Mouse (Mus musculus): Measurements from ENCODE around the gene Acot11. TPM values are rescaled to one million over a fixed set of nuclear protein-coding genes. Genes with fewer than 3 reads are reported as not detected.
A peak's percentile ranks its signal among the peaks of the same experiment; 100 is the strongest.

Gene Acot11
- total and polyA plus RNA-seq, 2 experiments from 2014 or later = 1.8 to 7.0 TPM

DNA sequence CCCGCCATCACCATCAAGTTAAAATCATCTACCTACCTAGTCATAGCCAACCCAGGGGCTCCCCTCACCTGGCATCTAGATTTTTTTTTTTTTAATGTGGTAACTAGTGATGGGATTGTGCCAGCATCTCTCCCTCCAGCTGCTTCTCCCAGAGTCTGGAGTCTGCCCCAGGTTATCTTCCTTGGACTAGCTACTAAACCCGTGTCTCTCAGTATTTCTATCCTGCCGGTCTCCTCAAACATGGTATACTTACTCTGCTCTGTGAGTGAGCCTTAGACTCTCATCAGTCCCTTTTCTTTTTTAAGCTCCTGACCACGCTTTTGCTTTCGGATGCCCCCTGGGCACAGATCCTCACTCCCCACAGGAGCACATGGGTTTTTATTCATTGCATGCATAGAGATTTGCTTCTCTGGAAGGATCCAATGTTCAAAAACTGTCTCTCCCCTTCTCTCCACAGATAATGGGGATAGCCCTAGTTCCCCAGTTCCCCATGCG is 35.9 kb upstream of the Acot11 start:
- no peaks in the 10 kb centered on the region for H3K36me3 ChIP-seq (ENCODE audit: insufficient read depth, low read length)
- peaks cover 18% of the 10 kb centered on the region for H3K4me1 ChIP-seq (ENCODE audit: insufficient read depth, low read length)
- no peaks in the 10 kb centered on the region for H3K9me3 ChIP-seq (ENCODE audit: low read length)
- H3K9ac ChIP-seq (replicated peaks; ENCODE audit: low read length, poor library complexity, severe bottlenecking) = peak overlapping the region; percentile 57
- DNase-seq (ENCODE audit: low spot score) = no peak
- peak overlapping the region; percentile 100 for H3K4me2 ChIP-seq (ENCODE audit: low read depth, low read length, poor library complexity, severe bottlenecking)
- peak overlapping the region; percentile 93 for H3K27ac ChIP-seq (ENCODE audit: low read depth, low read length)
- no peak for TF ChIP-seq CTCF (IDR thresholded peaks at IDR 0.05)
- H3K27me3 ChIP-seq (ENCODE audit: insufficient read depth, low read length) = no peaks in the 10 kb centered on the region
- peak overlapping the region; percentile 52 for H3K4me3 ChIP-seq (ENCODE audit: low read depth, low read length)
- 6% methylated on average over 6 of the region's 6 CpGs for WGBS
- no peak for ATAC-seq (ENCODE audit: low FRiP score)

- Histone ChIP-seq H3K4me1 (ENCODE audit: insufficient read depth, low read length) (peaks cover 18% of the 10 kb centered on the region), H3K36me3 (ENCODE audit: insufficient read depth, low read length) (no peaks in the 10 kb centered on the region), H3K9ac (replicated peaks; ENCODE audit: low read length, poor library complexity, severe bottlenecking) (peak overlapping the region; percentile 91), H3K27ac (ENCODE audit: low read depth, low read length) (peak overlapping the region; percentile 93), H3K27me3 (ENCODE audit: insufficient read depth, low read length) (no peaks in the 10 kb centered on the region), H3K4me3 (ENCODE audit: low read depth, low read length) (peak overlapping the region; percentile 52), H3K9me3 (ENCODE audit: low read length) (no peaks in the 10 kb centered on the region), H3K4me2 (ENCODE audit: low read depth, low read length, poor library complexity, severe bottlenecking) (peak overlapping the region; percentile 100)
- peak; percentile 39 for TF ChIP-seq CTCF (IDR thresholded peaks at IDR 0.05)
- peak; percentile 94 for DNase-seq (ENCODE audit: low spot score)
- ATAC-seq (ENCODE audit: low FRiP score) = peak; percentile 66
- under 1% methylated on average over 29 of the region's 51 CpGs for WGBS
Observed at GRCm38 (mm10) chr4:106839964-106840611, 35.3 kb upstream of the Acot11 start.

- Histone ChIP-seq H3K36me3 (ENCODE audit: insufficient read depth, low read length) (no peaks in the 10 kb centered on the region), H3K4me1 (ENCODE audit: insufficient read depth, low read length) (peaks cover 18% of the 10 kb centered on the region), H3K27ac (ENCODE audit: low read depth, low read length) (peak overlapping the region; percentile 93), H3K9me3 (ENCODE audit: low read length) (no peaks in the 10 kb centered on the region), H3K9ac (replicated peaks; ENCODE audit: low read length, poor library complexity, severe bottlenecking) (peak overlapping the region; percentile 91), H3K27me3 (ENCODE audit: insufficient read depth, low read length) (no peaks in the 10 kb centered on the region), H3K4me2 (ENCODE audit: low read depth, low read length, poor library complexity, severe bottlenecking) (peak overlapping the region; percentile 100), H3K4me3 (ENCODE audit: low read depth, low read length) (peak overlapping the region; percentile 52)
- WGBS = under 1% methylated on average over 32 of the region's 32 CpGs
- ATAC-seq (ENCODE audit: low FRiP score) (peak; percentile 3), DNase-seq (ENCODE audit: low spot score) (no peak)
- TF ChIP-seq CTCF (IDR thresholded peaks at IDR 0.05) = no peak
Observed at GRCm38 (mm10) chr4:106839254-106839834, 34.5 kb upstream of the Acot11 start.

GRCm38 (mm10) chr4:106838548-106839253 is 33.9 kb upstream of the Acot11 start:
- Histone ChIP-seq H3K4me1 (ENCODE audit: insufficient read depth, low read length) (peaks cover 18% of the 10 kb centered on the region), H3K27me3 (ENCODE audit: insufficient read depth, low read length) (no peaks in the 10 kb centered on the region), H3K27ac (ENCODE audit: low read depth, low read length) (peak overlapping the region; percentile 93), H3K9me3 (ENCODE audit: low read length) (no peaks in the 10 kb centered on the region), H3K9ac (replicated peaks; ENCODE audit: low read length, poor library complexity, severe bottlenecking) (peak overlapping the region; percentile 91), H3K4me3 (ENCODE audit: low read depth, low read length) (peak overlapping the region; percentile 52), H3K4me2 (ENCODE audit: low read depth, low read length, poor library complexity, severe bottlenecking) (peak overlapping the region; percentile 100), H3K36me3 (ENCODE audit: insufficient read depth, low read length) (no peaks in the 10 kb centered on the region)
- ATAC-seq (ENCODE audit: low FRiP score) (peak; percentile 80), DNase-seq (ENCODE audit: low spot score) (peak; percentile 87)
- TF ChIP-seq CTCF (IDR thresholded peaks at IDR 0.05) = peak; percentile 87
- 2% methylated on average over 33 of the region's 36 CpGs for WGBS

DNA sequence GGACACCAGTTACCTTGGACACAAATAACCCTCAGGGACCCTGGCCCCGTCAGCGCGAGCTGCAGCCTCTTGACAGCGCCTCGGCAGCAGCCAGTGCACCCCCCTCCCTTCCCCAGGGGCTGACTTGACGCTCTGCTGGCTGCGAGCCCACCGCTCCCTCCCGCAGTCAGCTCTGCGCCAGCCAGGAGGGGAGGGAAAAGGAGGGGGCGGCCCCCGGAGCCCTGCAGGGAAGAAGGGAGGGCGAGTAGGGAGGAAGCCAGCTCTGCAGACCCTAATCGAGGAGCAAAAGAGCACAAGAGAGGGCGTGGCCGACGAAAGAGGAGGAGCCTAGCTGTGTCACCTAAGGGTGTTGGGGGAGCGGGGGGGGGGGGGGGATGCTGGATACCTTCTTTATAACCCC is 33.2 kb upstream of the Acot11 start:
- peaks cover 18% of the 10 kb centered on the region for H3K4me1 ChIP-seq (ENCODE audit: insufficient read depth, low read length)
- ATAC-seq (ENCODE audit: low FRiP score) = peak; percentile 9; the same call in 1 of the 2 replicates

More for the DNA sequence above, 33.2 kb upstream of the Acot11 start:
- Histone ChIP-seq H3K36me3 (ENCODE audit: insufficient read depth, low read length) (no peaks in the 10 kb centered on the region), H3K4me3 (ENCODE audit: low read depth, low read length) (peak overlapping the region; percentile 21; the same call in 1 of the 2 replicates), H3K9me3 (ENCODE audit: low read length) (no peaks in the 10 kb centered on the region), H3K4me2 (ENCODE audit: low read depth, low read length, poor library complexity, severe bottlenecking) (peak overlapping the region; percentile 100), H3K9ac (replicated peaks; ENCODE audit: low read length, poor library complexity, severe bottlenecking) (peak overlapping the region; percentile 20; the same call in 1 of the 2 replicates), H3K27ac (ENCODE audit: low read depth, low read length) (peak overlapping the region; percentile 93), H3K27me3 (ENCODE audit: insufficient read depth, low read length) (no peaks in the 10 kb centered on the region)
- WGBS = 1% methylated on average over 17 of the region's 18 CpGs
- peak; percentile 90 for DNase-seq (ENCODE audit: low spot score)
- no peak for TF ChIP-seq CTCF (IDR thresholded peaks at IDR 0.05)

All from midbrain, postnatal 0 days (tissue).